Mouse (Mus musculus) yolk sac, embryonic 10.5 days (tissue): ENCODE data around the gene Gpbar1.

Experiments
- DNase-seq: peaks from one replicate; pipeline ENCODE4 v3.0.0-alpha.2; 2017; ENCODE audit warnings: low spot score

Gene Gpbar1

DNA sequence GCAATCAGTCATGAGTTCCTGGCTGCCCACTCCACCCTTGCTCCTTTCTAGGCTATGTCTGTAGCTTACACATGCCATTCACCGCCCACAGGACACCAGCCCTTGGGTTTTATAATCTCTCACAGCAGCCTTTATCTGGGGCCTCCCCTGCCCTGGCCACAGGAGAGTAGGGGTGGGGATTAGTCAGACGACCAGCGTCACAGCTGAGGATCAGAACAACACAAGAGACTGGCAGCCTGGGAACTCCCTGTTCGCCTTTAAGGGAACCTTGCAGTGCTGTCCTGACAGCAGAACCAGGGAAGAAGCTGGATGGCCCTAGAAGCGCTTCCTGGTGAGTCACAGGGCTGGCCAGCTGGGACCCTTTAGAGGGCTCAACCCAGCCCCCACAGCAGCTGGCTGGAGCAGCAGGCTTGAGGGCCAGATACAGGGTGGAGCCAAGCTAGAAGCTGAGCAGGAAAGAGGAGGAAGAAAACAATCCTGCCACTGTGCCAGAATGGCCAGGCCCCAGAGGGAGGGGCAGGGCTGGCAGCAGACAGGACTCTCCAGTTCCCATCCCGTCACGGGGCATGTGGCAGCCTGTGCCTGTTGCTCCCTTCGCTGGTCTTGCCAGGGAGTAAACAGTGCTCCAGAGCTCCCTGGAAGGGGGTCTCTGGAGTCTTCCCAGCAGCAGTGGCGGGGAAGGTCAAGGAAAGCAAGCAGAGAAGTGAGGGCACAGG, 17.3 kb downstream of the Gpbar1 start:
- peak; percentile 72 for DNase-seq

GRCm38 (mm10) chr1:74296477-74296876, 18.1 kb downstream of the Gpbar1 start:
- DNase-seq = no peak

DNA sequence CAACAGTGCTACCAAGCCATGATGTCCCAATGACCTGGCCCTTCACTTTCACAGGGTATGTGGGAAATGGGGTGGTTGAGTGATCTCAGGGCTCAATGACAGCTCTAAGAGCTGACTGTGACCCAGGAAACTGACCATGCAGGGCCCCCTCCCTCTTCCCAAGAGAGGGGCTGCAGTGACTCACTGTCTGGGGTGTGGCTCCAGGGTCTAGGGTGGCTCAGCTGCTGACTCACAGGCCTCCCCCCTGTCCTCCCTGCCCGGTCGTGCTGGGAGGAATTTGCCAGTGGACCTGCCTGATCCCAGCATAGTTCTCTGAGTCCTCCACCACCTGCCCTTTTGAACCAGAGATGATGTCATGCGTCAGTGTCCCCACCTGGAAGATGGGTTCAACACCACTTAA, 18.9 kb downstream of the Gpbar1 start:
- no peak for DNase-seq

DNA sequence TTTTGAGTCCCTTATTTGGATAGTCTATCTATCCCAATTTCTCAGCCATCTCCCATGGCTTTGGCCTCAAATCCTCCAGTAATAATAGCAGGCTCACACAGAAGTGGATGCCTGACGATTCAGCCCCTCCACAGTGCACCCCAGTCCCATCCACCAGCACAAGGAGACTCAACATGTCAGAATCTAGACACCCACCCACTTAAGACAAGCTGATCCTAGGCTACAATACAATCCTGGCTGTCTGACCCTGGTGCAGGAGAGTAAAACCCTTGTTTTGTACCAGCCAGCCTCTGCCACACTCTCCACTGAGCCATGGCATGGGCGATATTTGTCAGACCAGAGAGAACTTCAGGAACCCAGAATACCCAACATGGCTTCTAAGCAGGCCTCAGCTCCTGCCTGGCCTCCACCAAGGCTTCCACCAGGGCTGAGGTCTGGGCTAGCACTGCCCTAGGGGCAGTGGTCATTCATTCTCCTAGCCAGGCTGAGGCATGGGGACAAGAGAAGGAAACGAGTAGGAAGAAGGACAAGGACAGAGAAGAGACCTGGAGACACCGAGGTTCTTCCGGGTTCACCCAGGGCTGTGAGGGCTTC, 19.9 kb downstream of the Gpbar1 start:
- no peak for DNase-seq

DNA sequence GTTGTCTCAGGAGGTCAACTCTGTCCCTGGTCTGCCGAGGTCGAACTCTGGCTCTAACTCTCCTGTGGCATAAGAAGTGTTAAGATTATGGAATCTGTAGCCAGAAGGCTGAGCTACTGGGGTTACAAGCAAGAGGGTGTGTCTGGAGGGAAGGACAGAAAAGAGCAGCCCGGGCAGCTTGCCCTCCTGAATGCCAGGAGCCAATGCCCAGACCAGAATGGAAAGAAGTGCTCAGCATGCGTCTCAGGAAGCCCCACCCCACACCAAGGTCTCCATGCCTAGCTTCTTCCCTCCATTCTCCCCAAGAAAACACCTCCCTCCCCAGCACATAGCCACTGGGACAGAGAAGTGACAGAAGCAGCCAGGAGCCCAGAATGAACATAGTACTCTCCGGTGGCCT, 20.6 kb downstream of the Gpbar1 start:
- no peak for DNase-seq

GRCm38 (mm10) chr1:74300347-74301110, 22.2 kb downstream of the Gpbar1 start:
- DNase-seq = no peak

DNA sequence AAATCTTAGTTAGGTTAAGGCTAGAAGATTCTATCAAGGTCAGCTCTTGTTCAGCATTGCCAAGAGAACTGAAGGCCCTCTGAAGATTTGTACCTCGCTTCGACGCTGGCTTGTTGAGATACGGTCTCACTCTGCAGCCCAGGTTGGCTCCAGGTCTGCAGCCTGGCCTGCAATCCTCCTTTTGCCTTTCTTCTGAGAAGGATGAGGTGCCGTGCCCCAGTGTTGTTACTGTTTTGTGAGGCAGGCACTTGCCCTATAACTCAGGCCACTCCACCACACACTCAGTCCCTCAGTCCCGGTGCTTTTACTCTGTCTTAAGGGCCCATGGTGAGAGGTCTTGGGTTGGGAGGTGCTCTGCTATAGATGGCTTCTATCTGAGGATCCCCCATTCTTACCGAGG, 23.9 kb downstream of the Gpbar1 start:
- no peak for DNase-seq

- no peak for DNase-seq
These were observed 24.5 kb downstream of the Gpbar1 start for GRCm38 (mm10) chr1:74302835-74303234.

DNA sequence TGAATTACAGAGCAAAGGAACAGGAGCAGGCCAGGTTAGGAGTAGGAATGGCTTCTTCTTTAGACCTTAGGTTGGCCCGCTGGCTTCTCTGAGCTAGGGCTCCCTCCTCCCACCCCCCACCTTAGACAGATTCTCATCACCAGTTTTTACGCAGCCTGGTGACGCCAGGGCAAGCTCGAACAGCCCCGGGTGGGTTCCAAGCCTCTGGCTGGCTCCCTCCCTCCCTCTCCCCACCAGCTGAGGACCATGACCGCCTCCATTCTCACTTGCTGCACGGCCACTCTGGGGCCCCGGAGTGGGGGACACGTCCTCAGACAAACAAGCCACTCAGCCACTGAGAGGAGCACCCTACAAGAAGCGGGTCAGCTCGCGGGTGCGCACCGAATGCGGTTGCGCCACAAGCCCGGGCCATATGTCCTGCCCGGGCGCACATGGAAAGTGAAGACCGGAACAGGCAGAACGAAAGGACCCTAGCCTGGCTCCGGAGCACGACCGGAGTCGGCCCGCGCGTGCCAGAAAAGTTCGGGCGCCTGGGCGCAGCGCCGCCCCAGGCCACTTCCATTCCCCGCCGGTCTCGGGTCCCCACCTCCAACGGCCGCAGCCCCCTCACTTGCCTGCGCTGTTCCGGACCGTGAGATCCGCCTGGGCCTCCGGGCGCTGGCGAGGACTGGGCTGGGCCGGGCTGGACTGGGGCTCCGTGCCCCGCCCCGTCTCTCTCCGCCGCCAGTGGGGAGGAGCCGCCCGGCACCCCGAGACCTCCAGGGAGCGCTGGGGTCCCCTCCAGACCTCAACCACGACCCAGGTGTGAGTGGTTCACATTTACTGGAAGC, 25.4 kb downstream of the Gpbar1 start:
- peak; percentile 85 for DNase-seq

DNA sequence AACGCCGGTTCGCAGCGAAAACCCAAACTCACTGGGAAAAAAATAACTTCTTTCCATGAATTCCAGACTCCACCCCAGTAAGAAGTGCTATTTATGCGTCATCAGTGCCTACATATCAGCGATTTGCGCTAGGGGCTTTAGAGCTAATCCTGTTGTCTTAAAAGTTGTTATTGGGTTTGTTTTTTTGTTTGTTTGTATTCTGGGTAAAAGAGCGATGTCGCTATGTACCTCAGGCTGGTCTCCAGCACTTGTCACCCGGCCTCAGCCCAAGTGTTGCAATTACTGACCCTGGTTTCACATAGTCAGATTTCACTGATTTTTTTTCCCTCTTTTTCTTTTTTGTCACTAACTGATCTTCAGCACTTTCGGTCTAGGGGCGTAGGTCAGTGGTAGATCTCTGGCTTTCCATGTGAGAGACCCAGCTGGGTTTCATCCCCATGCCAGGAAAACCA, 26.0 kb downstream of the Gpbar1 start:
- no peak for DNase-seq

DNA sequence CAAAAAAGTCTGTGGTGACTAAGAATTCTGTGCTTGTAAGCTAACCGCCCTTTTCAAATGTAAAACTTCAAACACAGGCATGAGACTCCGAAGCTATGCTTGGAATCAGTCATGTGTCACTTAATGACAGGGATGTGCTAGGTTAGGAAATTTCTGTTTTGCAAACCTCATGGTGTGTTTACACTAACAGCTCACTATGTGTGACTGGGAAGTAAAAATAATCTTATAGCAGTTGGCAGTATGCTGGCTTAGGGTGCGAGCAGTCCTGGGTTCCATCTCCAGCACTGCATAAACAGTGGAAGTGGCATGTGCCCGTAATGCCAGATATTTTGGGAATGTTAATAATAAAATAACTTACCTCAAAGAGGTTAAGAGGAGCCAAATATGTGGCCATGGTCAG, 26.6 kb downstream of the Gpbar1 start:
- DNase-seq = no peak

GRCm38 (mm10) chr1:74305522-74305921, 27.2 kb downstream of the Gpbar1 start, which contains the start of gene Tmbim1:
Gene Tmbim1, minus strand, starts transcription at chr1:74305622.
- no peak for DNase-seq

- DNase-seq = peak; percentile 78
These were observed 28.8 kb downstream of the Gpbar1 start for GRCm38 (mm10) chr1:74307146-74307545.

- no peak for DNase-seq
These were observed 29.9 kb downstream of the Gpbar1 start for GRCm38 (mm10) chr1:74308001-74308964.

DNA sequence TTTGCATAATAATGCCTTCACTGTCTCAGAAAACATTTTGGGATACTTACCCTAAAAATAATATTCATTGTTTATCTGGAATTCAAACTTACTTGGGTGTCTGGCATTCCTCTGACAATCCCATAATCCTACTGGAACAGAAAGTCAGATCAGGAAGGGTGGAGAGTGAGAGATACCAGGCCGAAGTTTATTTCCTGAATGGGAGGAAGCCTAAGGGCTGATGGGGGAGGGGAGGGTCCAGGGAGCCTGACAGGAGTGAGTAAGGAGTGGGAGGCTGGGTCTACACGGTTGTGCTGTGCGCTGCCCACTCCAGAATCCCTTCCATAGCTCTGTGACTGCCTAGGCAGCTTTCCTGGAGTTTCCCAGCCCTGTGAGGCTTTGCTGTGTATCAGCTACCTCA, 31.4 kb downstream of the Gpbar1 start:
- peak; percentile 66 for DNase-seq

- peak; percentile 76 for DNase-seq
These were observed 34.8 kb downstream of the Gpbar1 start for GRCm38 (mm10) chr1:74313049-74313692.

- no peak for DNase-seq
These were observed 36.4 kb downstream of the Gpbar1 start for GRCm38 (mm10) chr1:74314796-74315195.

GRCm38 (mm10) chr1:74316114-74316827, 37.9 kb downstream of the Gpbar1 start:
- DNase-seq = no peak

GRCm38 (mm10) chr1:74318711-74319110, 40.4 kb downstream of the Gpbar1 start:
- no peak for DNase-seq

GRCm38 (mm10) chr1:74321396-74321795, 43.0 kb downstream of the Gpbar1 start:
- no peak for DNase-seq
